Mouse (Mus musculus) frontal cortex, postnatal 10 days (tissue): ENCODE data around the gene Ubqln2.

Source experiments
- DNase-seq, 2 experiments: peaks; one replicate each; pipeline ENCODE4 v3.0.0; 2022; ENCODE audit warnings: low spot score in 2 of 2, mixed read lengths in 1 of 2

Gene Ubqln2

GRCm38 (mm10) chrX:153497688-153498516 is at the start of gene Ubqln2:
Gene Ubqln2 (plus strand): TSS chrX:153498227.
- DNase-seq: peak; percentile 69 to 76

GRCm38 (mm10) chrX:153451946-153452345 is 46.1 kb upstream of the Ubqln2 start:
- no peak for DNase-seq

GRCm38 (mm10) chrX:153476760-153477248 is 21.2 kb upstream of the Ubqln2 start:
- DNase-seq: peak in 1 of 2 experiments; percentile 5

GRCm38 (mm10) chrX:153492326-153492725 is 5.7 kb upstream of the Ubqln2 start:
- no peak for DNase-seq

- DNase-seq: peak; percentile 23 to 31
These were observed 752 bp downstream of the Ubqln2 start for GRCm38 (mm10) chrX:153498665-153499293.

- peak; percentile 4 to 9 for DNase-seq
These were observed 1.4 kb downstream of the Ubqln2 start for GRCm38 (mm10) chrX:153499294-153500046.

GRCm38 (mm10) chrX:153500047-153500345 is 2.0 kb downstream of the Ubqln2 start:
- DNase-seq: peak; percentile 5 to 13

GRCm38 (mm10) chrX:153505954-153506353 is 7.9 kb downstream of the Ubqln2 start:
- peak in 1 of 2 experiments; percentile 17 for DNase-seq

- no peak for DNase-seq
These were observed 17.5 kb downstream of the Ubqln2 start for GRCm38 (mm10) chrX:153515491-153515890.

GRCm38 (mm10) chrX:153528399-153528798 is 30.4 kb downstream of the Ubqln2 start:
- no peak for DNase-seq
